Mouse (Mus musculus) thymus, adult 2 months (tissue): ENCODE results near the gene Dip2c. TPM values are rescaled to one million over a fixed set of nuclear protein-coding genes. Genes with fewer than 3 reads are reported as not detected.

ENCODE experiments used
- DNase-seq: peaks from one replicate; pipeline ENCODE4 v3.0.0; 2021
- H3K27ac ChIP-seq: fragments of 200-500 bp; 2 replicates; pipeline ENCODE4 v1.5.1; 2012; ENCODE audit warnings: low read length, control low read depth; ENCODE audit not compliant: control insufficient read depth, insufficient read depth
- H3K27me3 ChIP-seq: fragments of 200-500 bp; 2 replicates; pipeline ENCODE4 v1.6.1; 2012; ENCODE audit warnings: mild to moderate bottlenecking, low read length, moderate library complexity, mixed read lengths; ENCODE audit not compliant: control insufficient read depth, insufficient read depth
- H3K36me3 ChIP-seq: fragments of 200-500 bp; 2 replicates; pipeline ENCODE4 v1.6.1; 2012; ENCODE audit warnings: mild to moderate bottlenecking, low read length, moderate library complexity; ENCODE audit not compliant: control insufficient read depth, insufficient read depth
- H3K4me1 ChIP-seq: fragments of 200-500 bp; replicated peaks from 2 replicates; pipeline ENCODE4 v1.6.1; 2012; ENCODE audit warnings: low read length; ENCODE audit not compliant: control insufficient read depth, insufficient read depth
- H3K4me3 ChIP-seq: fragments of 200-500 bp; 2 replicates; pipeline ENCODE4 v1.5.1; 2012; ENCODE audit warnings: mild to moderate bottlenecking, low read length, control low read depth, moderate library complexity; ENCODE audit not compliant: control insufficient read depth, insufficient read depth
- CTCF ChIP-seq: fragments of 200-500 bp; IDR thresholded peaks from 2 replicates; pipeline ENCODE4 v1.5.1; 2012; ENCODE audit warnings: mild to moderate bottlenecking, control low read depth, low read length, moderate library complexity, borderline replicate concordance; ENCODE audit not compliant: control insufficient read depth, poor library complexity, insufficient read depth; ENCODE audit errors: extremely low read depth
- POLR2A ChIP-seq: fragments of 200-500 bp; IDR thresholded peaks from 2 replicates; pipeline ENCODE4 v1.6.1; 2012; ENCODE audit warnings: mild to moderate bottlenecking, low read length, control low read depth, moderate library complexity; ENCODE audit not compliant: control insufficient read depth, poor library complexity, insufficient read depth; ENCODE audit errors: extremely low read depth
- WGBS: fragments of 180-500 bp; shearing (Covaris S2); methylation state at CpG from one replicate; pipeline ENCODE4 v1.1.7; 2018; 5-methylcytosine and 5-hydroxymethylcytosine counted together
- polyA plus RNA-seq: library from polyadenylated mRNA; depleted of rRNA; stranded (reverse); fragments of >200 nt; gene quantifications from 2 replicates; pipeline ENCODE4 v1.2.3, GENCODE M21; 2012

Gene Dip2c
- polyA plus RNA-seq, 1 experiment, result 6.5 TPM

GRCm38 (mm10) chr13:9380740-9381410 is 104.5 kb downstream of the Dip2c start:
- no peak for TF ChIP-seq CTCF
- TF ChIP-seq POLR2A, result no peak
- no peak overlapping the region for H3K4me3 ChIP-seq
- no peak for DNase-seq
- no peaks in the 10 kb centered on the region for H3K36me3 ChIP-seq
- 86% methylated on average over 5 of the region's 5 CpGs for WGBS
- no peaks in the 10 kb centered on the region for H3K4me1 ChIP-seq
- H3K27me3 ChIP-seq, result no peaks in the 10 kb centered on the region
- H3K27ac ChIP-seq, result no peak overlapping the region

GRCm38 (mm10) chr13:9388017-9388416 is 111.7 kb downstream of the Dip2c start:
- Histone ChIP-seq H3K36me3 (no peaks in the 10 kb centered on the region), H3K27ac (no peak overlapping the region), H3K27me3 (no peaks in the 10 kb centered on the region), H3K4me3 (no peak overlapping the region), H3K4me1 (no peaks in the 10 kb centered on the region)
- TF ChIP-seq POLR2A (no peak), CTCF (no peak)
- WGBS, result 51% methylated on average over 2 of the region's 2 CpGs
- DNase-seq, result no peak

GRCm38 (mm10) chr13:9389334-9389733 is 113.0 kb downstream of the Dip2c start:
- H3K4me1 ChIP-seq, result no peaks in the 10 kb centered on the region
- no peaks in the 10 kb centered on the region for H3K36me3 ChIP-seq
- no peaks in the 10 kb centered on the region for H3K27me3 ChIP-seq
- DNase-seq, result no peak
- H3K4me3 ChIP-seq, result no peak overlapping the region
- WGBS, result 93% methylated on average over 1 of the region's 1 CpGs
- TF ChIP-seq POLR2A (no peak), CTCF (no peak)
- no peak overlapping the region for H3K27ac ChIP-seq

GRCm38 (mm10) chr13:9390204-9390804 is 114.0 kb downstream of the Dip2c start:
- H3K27ac ChIP-seq, result no peak overlapping the region
- TF ChIP-seq CTCF (no peak), POLR2A (no peak)
- 89% methylated on average over 5 of the region's 5 CpGs for WGBS
- no peaks in the 10 kb centered on the region for H3K4me1 ChIP-seq
- H3K4me3 ChIP-seq, result no peak overlapping the region
- H3K27me3 ChIP-seq, result no peaks in the 10 kb centered on the region
- H3K36me3 ChIP-seq, result no peaks in the 10 kb centered on the region
- DNase-seq, result no peak

- 92% methylated on average over 3 of the region's 3 CpGs for WGBS
Observed at GRCm38 (mm10) chr13:9393470-9393869, 117.1 kb downstream of the Dip2c start.

GRCm38 (mm10) chr13:9395286-9395685 is 119.0 kb downstream of the Dip2c start:
- Histone ChIP-seq H3K36me3 (no peaks in the 10 kb centered on the region), H3K27me3 (no peaks in the 10 kb centered on the region), H3K4me3 (no peak overlapping the region), H3K27ac (no peak overlapping the region), H3K4me1 (no peaks in the 10 kb centered on the region)
- TF ChIP-seq CTCF (no peak), POLR2A (no peak)
- WGBS, result 91% methylated on average over 1 of the region's 1 CpGs
- DNase-seq, result no peak

More at GRCm38 (mm10) chr13:9393470-9393869, 117.1 kb downstream of the Dip2c start:
- no peak for DNase-seq
- Histone ChIP-seq H3K4me1 (no peaks in the 10 kb centered on the region), H3K4me3 (no peak overlapping the region), H3K27me3 (no peaks in the 10 kb centered on the region), H3K36me3 (no peaks in the 10 kb centered on the region), H3K27ac (no peak overlapping the region)
- TF ChIP-seq CTCF, result no peak
- TF ChIP-seq POLR2A, result no peak

- TF ChIP-seq CTCF, result no peak
- no peak for TF ChIP-seq POLR2A
- H3K27ac ChIP-seq, result no peak overlapping the region
- no peaks in the 10 kb centered on the region for H3K36me3 ChIP-seq
- no peaks in the 10 kb centered on the region for H3K4me1 ChIP-seq
- H3K4me3 ChIP-seq, result no peak overlapping the region
- WGBS, result 100% methylated on average over 1 of the region's 1 CpGs
- no peak for DNase-seq
- no peaks in the 10 kb centered on the region for H3K27me3 ChIP-seq
Observed at GRCm38 (mm10) chr13:9398846-9399245, 122.5 kb downstream of the Dip2c start.
